Mouse (Mus musculus): Measurements from ENCODE around the gene Gm28047. TPM values are rescaled to one million over a fixed set of nuclear protein-coding genes. Genes with fewer than 3 reads are reported as not detected.
"Not testable (repeated sequence)": the region's sequence is repeated elsewhere in the genome, so short reads cannot be mapped to it uniquely, and the experiment has no call there.

The Gm28047 gene
- polyA plus RNA-seq, 1 experiment from 2014 or later: not detected

GRCm38 (mm10) chr15:102619486-102619885, 5.4 kb downstream of the Gm28047 start:
- no peak overlapping the region for H3K9ac ChIP-seq
- peaks cover 8% of the 10 kb centered on the region; the same call in 1 of the 2 replicates for H3K36me3 ChIP-seq
- no peak for ATAC-seq (ENCODE audit: insufficient number of reproducible peaks, insufficient read depth, low FRiP score, low TSS enrichment, low read depth)
- no peaks in the 10 kb centered on the region for H3K9me3 ChIP-seq
- WGBS: 96% methylated on average over 5 of the region's 5 CpGs
- no peak overlapping the region for H3K4me2 ChIP-seq
- no peak overlapping the region for H3K4me3 ChIP-seq
- peaks cover 17% of the 10 kb centered on the region for H3K4me1 ChIP-seq
- H3K27ac ChIP-seq: no peak overlapping the region
- no peaks in the 10 kb centered on the region for H3K27me3 ChIP-seq

GRCm38 (mm10) chr15:102617654-102618053, 7.2 kb downstream of the Gm28047 start:
- Histone ChIP-seq H3K4me1 (peaks cover 2% of the 10 kb centered on the region; the same call in 1 of the 2 replicates), H3K9me3 (no peaks in the 10 kb centered on the region), H3K4me3 (no peak overlapping the region), H3K27ac (no peak overlapping the region), H3K36me3 (peaks cover 8% of the 10 kb centered on the region; the same call in 1 of the 2 replicates), H3K27me3 (no peaks in the 10 kb centered on the region), H3K4me2 (no peak overlapping the region), H3K9ac (no peak overlapping the region)
- no peak for ATAC-seq (ENCODE audit: insufficient number of reproducible peaks, insufficient read depth, low FRiP score, low TSS enrichment, low read depth)
- 98% methylated on average over 1 of the region's 1 CpGs for WGBS

- Histone ChIP-seq H3K9ac (no peak overlapping the region), H3K36me3 (peaks cover 8% of the 10 kb centered on the region; the same call in 1 of the 2 replicates), H3K4me1 (no peaks in the 10 kb centered on the region), H3K4me3 (no peak overlapping the region), H3K9me3 (no peaks in the 10 kb centered on the region), H3K27ac (no peak overlapping the region), H3K4me2 (no peak overlapping the region), H3K27me3 (no peaks in the 10 kb centered on the region)
- ATAC-seq (ENCODE audit: insufficient number of reproducible peaks, insufficient read depth, low FRiP score, low TSS enrichment, low read depth): no peak
- WGBS: 91% methylated on average over 2 of the region's 2 CpGs
These were observed 8.7 kb downstream of the Gm28047 start for GRCm38 (mm10) chr15:102616174-102616573.

- Histone ChIP-seq H3K27ac (no peak overlapping the region), H3K36me3 (no peaks in the 10 kb centered on the region), H3K4me2 (no peak overlapping the region), H3K27me3 (no peaks in the 10 kb centered on the region), H3K4me1 (no peaks in the 10 kb centered on the region), H3K9me3 (no peaks in the 10 kb centered on the region), H3K4me3 (no peak overlapping the region), H3K9ac (no peak overlapping the region)
- no peak for ATAC-seq (ENCODE audit: insufficient number of reproducible peaks, insufficient read depth, low FRiP score, low TSS enrichment, low read depth)
These were observed 10.6 kb downstream of the Gm28047 start for GRCm38 (mm10) chr15:102614224-102614623.

GRCm38 (mm10) chr15:102612966-102613365, 11.9 kb downstream of the Gm28047 start:
- H3K4me2 ChIP-seq: no peak overlapping the region
- no peak overlapping the region for H3K4me3 ChIP-seq
- ATAC-seq (ENCODE audit: insufficient number of reproducible peaks, insufficient read depth, low FRiP score, low TSS enrichment, low read depth): no peak
- no peak overlapping the region for H3K9ac ChIP-seq
- H3K4me1 ChIP-seq: no peaks in the 10 kb centered on the region
- H3K27ac ChIP-seq: no peak overlapping the region
- no peaks in the 10 kb centered on the region for H3K36me3 ChIP-seq
- H3K27me3 ChIP-seq: no peaks in the 10 kb centered on the region
- no peaks in the 10 kb centered on the region for H3K9me3 ChIP-seq

GRCm38 (mm10) chr15:102608586-102608985, 16.3 kb downstream of the Gm28047 start:
- not testable (repeated sequence) for H3K9ac ChIP-seq; H3K27ac ChIP-seq; ATAC-seq (ENCODE audit: insufficient number of reproducible peaks, insufficient read depth, low FRiP score, low TSS enrichment, low read depth); H3K36me3 ChIP-seq; H3K4me2 ChIP-seq; H3K9me3 ChIP-seq; H3K4me1 ChIP-seq; H3K4me3 ChIP-seq; H3K27me3 ChIP-seq
- WGBS: 75% methylated on average over 1 of the region's 1 CpGs

GRCm38 (mm10) chr15:102593996-102594656, 30.7 kb downstream of the Gm28047 start:
- Histone ChIP-seq H3K9me3 (no peaks in the 10 kb centered on the region), H3K36me3 (peaks cover 5% of the 10 kb centered on the region), H3K27ac (peak overlapping the region; percentile 55), H3K4me1 (peaks cover 19% of the 10 kb centered on the region), H3K4me2 (0 out of 2 replicates have a peak overlapping the region, but pooled peaks have one; percentile 24), H3K9ac (no peak overlapping the region), H3K27me3 (no peaks in the 10 kb centered on the region), H3K4me3 (no peak overlapping the region)
- 48% methylated on average over 8 of the region's 8 CpGs for WGBS
- no peak for ATAC-seq (ENCODE audit: insufficient number of reproducible peaks, insufficient read depth, low FRiP score, low TSS enrichment, low read depth)

GRCm38 (mm10) chr15:102592674-102593073, 32.2 kb downstream of the Gm28047 start:
- Histone ChIP-seq H3K4me3 (no peak overlapping the region), H3K9me3 (no peaks in the 10 kb centered on the region), H3K36me3 (peaks cover 5% of the 10 kb centered on the region), H3K27me3 (no peaks in the 10 kb centered on the region), H3K4me2 (no peak overlapping the region), H3K27ac (no peak overlapping the region), H3K9ac (no peak overlapping the region), H3K4me1 (peaks cover 19% of the 10 kb centered on the region)
- no peak for ATAC-seq (ENCODE audit: insufficient number of reproducible peaks, insufficient read depth, low FRiP score, low TSS enrichment, low read depth)
- WGBS: 42% methylated on average over 1 of the region's 1 CpGs

- WGBS: 92% methylated on average over 1 of the region's 1 CpGs
- ATAC-seq (ENCODE audit: insufficient number of reproducible peaks, insufficient read depth, low FRiP score, low TSS enrichment, low read depth): no peak
- Histone ChIP-seq H3K27me3 (no peaks in the 10 kb centered on the region), H3K9me3 (no peaks in the 10 kb centered on the region), H3K4me2 (no peak overlapping the region), H3K36me3 (peaks cover 5% of the 10 kb centered on the region), H3K9ac (no peak overlapping the region), H3K27ac (no peak overlapping the region), H3K4me3 (no peak overlapping the region), H3K4me1 (peaks cover 18% of the 10 kb centered on the region)
These were observed 34.3 kb downstream of the Gm28047 start for GRCm38 (mm10) chr15:102590567-102590966.

GRCm38 (mm10) chr15:102589826-102590225, 35.0 kb downstream of the Gm28047 start:
- Histone ChIP-seq H3K9me3 (no peaks in the 10 kb centered on the region), H3K9ac (no peak overlapping the region), H3K4me3 (no peak overlapping the region), H3K4me1 (peaks cover 12% of the 10 kb centered on the region), H3K4me2 (no peak overlapping the region), H3K27ac (no peak overlapping the region), H3K27me3 (no peaks in the 10 kb centered on the region), H3K36me3 (peaks cover 5% of the 10 kb centered on the region)
- no peak for ATAC-seq (ENCODE audit: insufficient number of reproducible peaks, insufficient read depth, low FRiP score, low TSS enrichment, low read depth)
- 96% methylated on average over 8 of the region's 8 CpGs for WGBS

- Histone ChIP-seq H3K9me3 (no peaks in the 10 kb centered on the region), H3K9ac (no peak overlapping the region), H3K4me1 (peaks cover 6% of the 10 kb centered on the region), H3K36me3 (peaks cover 5% of the 10 kb centered on the region), H3K27ac (no peak overlapping the region), H3K4me3 (no peak overlapping the region), H3K4me2 (no peak overlapping the region), H3K27me3 (no peaks in the 10 kb centered on the region)
- 85% methylated on average over 5 of the region's 5 CpGs for WGBS
- ATAC-seq (ENCODE audit: insufficient number of reproducible peaks, insufficient read depth, low FRiP score, low TSS enrichment, low read depth): no peak
These were observed 39.4 kb downstream of the Gm28047 start for GRCm38 (mm10) chr15:102585501-102585900.

- H3K4me1 ChIP-seq: peaks cover 6% of the 10 kb centered on the region
- no peaks in the 10 kb centered on the region for H3K9me3 ChIP-seq
- WGBS: 43% methylated on average over 8 of the region's 8 CpGs
- no peak overlapping the region for H3K27ac ChIP-seq
- ATAC-seq (ENCODE audit: insufficient number of reproducible peaks, insufficient read depth, low FRiP score, low TSS enrichment, low read depth): no peak
- H3K4me3 ChIP-seq: no peak overlapping the region
- 0 out of 2 replicates have a peak, but pooled peaks cover 6% of the 10 kb centered on the region for H3K36me3 ChIP-seq
- no peak overlapping the region for H3K4me2 ChIP-seq
- no peaks in the 10 kb centered on the region for H3K27me3 ChIP-seq
- H3K9ac ChIP-seq: no peak overlapping the region
These were observed 41.0 kb downstream of the Gm28047 start for GRCm38 (mm10) chr15:102583708-102584383.
